Mouse (Mus musculus) hindlimb bud, embryonic 11.5 days (tissue): ENCODE data around the gene Cyb5b.
A peak's percentile ranks its signal among the peaks of the same experiment; 100 is the strongest.
"Not testable (repeated sequence)": the region's sequence is repeated elsewhere in the genome, so short reads cannot be mapped to it uniquely, and the experiment has no call there.

Experiments used
- DNase-seq: peaks from one replicate; pipeline ENCODE4 v3.0.0-alpha.2; 2012; ENCODE audit warnings: low read depth, low spot score; ENCODE audit errors: extremely low spot score

Gene Cyb5b

GRCm38 (mm10) chr8:107150404-107151157, at the start of gene Cyb5b:
Gene Cyb5b (plus strand): TSS chr8:107150640.
- DNase-seq, result peak; percentile 60

- peak; percentile 53 for DNase-seq
These were observed 45.9 kb upstream of the Cyb5b start for GRCm38 (mm10) chr8:107104547-107104946.

GRCm38 (mm10) chr8:107108089-107108488, 42.4 kb upstream of the Cyb5b start:
- DNase-seq, result not testable (repeated sequence)

- no peak for DNase-seq
These were observed 41.3 kb upstream of the Cyb5b start for GRCm38 (mm10) chr8:107108978-107109720.

- DNase-seq, result no peak
These were observed 40.5 kb upstream of the Cyb5b start for GRCm38 (mm10) chr8:107109816-107110435.

GRCm38 (mm10) chr8:107110629-107111330, 39.7 kb upstream of the Cyb5b start:
- no peak for DNase-seq

GRCm38 (mm10) chr8:107111340-107112105, 38.9 kb upstream of the Cyb5b start:
- no peak for DNase-seq

GRCm38 (mm10) chr8:107113209-107113608, 37.2 kb upstream of the Cyb5b start:
- no peak for DNase-seq

- DNase-seq, result no peak
These were observed 36.1 kb upstream of the Cyb5b start for GRCm38 (mm10) chr8:107114150-107115007.

- DNase-seq, result no peak
These were observed 35.5 kb upstream of the Cyb5b start for GRCm38 (mm10) chr8:107115008-107115320.

- peak; percentile 75 for DNase-seq
These were observed 34.4 kb upstream of the Cyb5b start for GRCm38 (mm10) chr8:107116023-107116422.

- DNase-seq, result no peak
These were observed 33.4 kb upstream of the Cyb5b start for GRCm38 (mm10) chr8:107117019-107117418.

GRCm38 (mm10) chr8:107118803-107119233, 31.6 kb upstream of the Cyb5b start:
- no peak for DNase-seq

GRCm38 (mm10) chr8:107119412-107119811, 31.0 kb upstream of the Cyb5b start:
- no peak for DNase-seq

GRCm38 (mm10) chr8:107120806-107121205, 29.6 kb upstream of the Cyb5b start:
- DNase-seq, result no peak

- no peak for DNase-seq
These were observed 28.7 kb upstream of the Cyb5b start for GRCm38 (mm10) chr8:107121681-107122291.

- DNase-seq, result no peak
These were observed 27.3 kb upstream of the Cyb5b start for GRCm38 (mm10) chr8:107123063-107123614.

- no peak for DNase-seq
These were observed 26.1 kb upstream of the Cyb5b start for GRCm38 (mm10) chr8:107124343-107124742.
